Mouse (Mus musculus): ENCODE measurements around the gene Htt. TPM values are rescaled to one million over a fixed set of nuclear protein-coding genes. Genes with fewer than 3 reads are reported as not detected.

Htt gene
- total RNA-seq, 2 experiments from 2014 or later, result 78.9 to 80.3 TPM

- DNase-seq (ENCODE audit: low spot score in 2 of 2), result no peak
Observed at GRCm38 (mm10) chr5:34885250-34885649, 123.7 kb downstream of the Htt start.

GRCm38 (mm10) chr5:34889252-34889651 lies 127.7 kb downstream of the Htt start:
- no peak for DNase-seq (ENCODE audit: low spot score in 2 of 2)

GRCm38 (mm10) chr5:34896697-34897453 lies 135.3 kb downstream of the Htt start:
- no peak for DNase-seq (ENCODE audit: low spot score in 2 of 2)

- DNase-seq (ENCODE audit: low spot score in 2 of 2), result no peak
Observed at GRCm38 (mm10) chr5:34899787-34900469, 138.4 kb downstream of the Htt start.

GRCm38 (mm10) chr5:34902371-34902770 lies 140.8 kb downstream of the Htt start:
- DNase-seq (ENCODE audit: low spot score in 2 of 2), result no peak

GRCm38 (mm10) chr5:34902811-34903385 lies 141.4 kb downstream of the Htt start:
- DNase-seq (ENCODE audit: low spot score in 2 of 2), result peak; percentile 25 to 29

- no peak for DNase-seq (ENCODE audit: low spot score in 2 of 2)
Observed at GRCm38 (mm10) chr5:34904412-34904811, 142.9 kb downstream of the Htt start.

GRCm38 (mm10) chr5:34907230-34907629 lies 145.7 kb downstream of the Htt start:
- DNase-seq (ENCODE audit: low spot score in 2 of 2), result no peak

- DNase-seq (ENCODE audit: low spot score in 2 of 2), result no peak
Observed at GRCm38 (mm10) chr5:34907910-34908725, 146.6 kb downstream of the Htt start, which contains the start of gene Msantd1. Msantd1 (plus strand) TSS chr5:34908012.

- DNase-seq (ENCODE audit: low spot score in 2 of 2), result no peak
Observed at GRCm38 (mm10) chr5:34908726-34909633, 147.4 kb downstream of the Htt start.

GRCm38 (mm10) chr5:34909634-34910503 lies 148.3 kb downstream of the Htt start:
- DNase-seq (ENCODE audit: low spot score in 2 of 2), result no peak

- DNase-seq (ENCODE audit: low spot score in 2 of 2), result no peak
Observed at GRCm38 (mm10) chr5:34910504-34910815, 148.9 kb downstream of the Htt start.

GRCm38 (mm10) chr5:34915801-34916200 lies 154.3 kb downstream of the Htt start:
- peak; percentile 76 to 84 for DNase-seq (ENCODE audit: low spot score in 2 of 2)

- no peak for DNase-seq (ENCODE audit: low spot score in 2 of 2)
Observed at GRCm38 (mm10) chr5:34917234-34917655, 155.7 kb downstream of the Htt start.

GRCm38 (mm10) chr5:34918785-34919184 lies 157.2 kb downstream of the Htt start:
- no peak for DNase-seq (ENCODE audit: low spot score in 2 of 2)

GRCm38 (mm10) chr5:34922531-34922930 lies 161.0 kb downstream of the Htt start:
- DNase-seq (ENCODE audit: low spot score in 2 of 2), result no peak

GRCm38 (mm10) chr5:34923920-34924319 lies 162.4 kb downstream of the Htt start:
- no peak for DNase-seq (ENCODE audit: low spot score in 2 of 2)

- DNase-seq (ENCODE audit: low spot score in 2 of 2), result no peak
Observed at GRCm38 (mm10) chr5:34924519-34924918, 163.0 kb downstream of the Htt start.

- no peak for DNase-seq (ENCODE audit: low spot score in 2 of 2)
Observed at GRCm38 (mm10) chr5:34927648-34928047, 166.1 kb downstream of the Htt start.
